Mouse (Mus musculus) hematopoietic stem cell, adult 5-6 weeks (primary cell): ENCODE measurements around the gene Eif4b. TPM values are rescaled to one million over a fixed set of nuclear protein-coding genes. Genes with fewer than 3 reads are reported as not detected.

Experiments
- ATAC-seq, 2 experiments: fragments of 125-278 bp in 1 of 2; replicated peaks in 1 of 2; 2 replicates each; pipeline ENCODE4 v1.8.0; 2016 to 2017; ENCODE audit warnings: inconsistent platforms in 2 of 2, mild to moderate bottlenecking in 2 of 2, moderate number of reproducible peaks in 2 of 2, low read depth in 1 of 2, moderate TSS enrichment in 1 of 2; ENCODE audit not compliant: low FRiP score in 2 of 2, poor library complexity in 2 of 2, severe bottlenecking in 2 of 2, insufficient read depth in 1 of 2, low TSS enrichment in 1 of 2
- total RNA-seq: library from RNA; stranded (forward); fragments of 172-1452, 232-1000 nt; gene quantifications from 2 replicates; pipeline ENCODE4 v1.2.3, GENCODE M21; 2017

Eif4b gene
- total RNA-seq, 1 experiment from 2014 or later, result 486 TPM

GRCm38 (mm10) chr15:102120530-102120929 is 47.0 kb downstream of the Eif4b start:
- no peak for ATAC-seq

- no peak for ATAC-seq
These were observed 52.7 kb downstream of the Eif4b start for GRCm38 (mm10) chr15:102126303-102126702.

- ATAC-seq, result no peak
These were observed 59.7 kb downstream of the Eif4b start for GRCm38 (mm10) chr15:102133314-102133713.

- no peak for ATAC-seq
These were observed 61.1 kb downstream of the Eif4b start for GRCm38 (mm10) chr15:102134709-102135108.

- 0 out of 4 replicates have a peak, but pooled peaks of 1 of the 2 experiments have one; percentile 2 for ATAC-seq
These were observed 62.1 kb downstream of the Eif4b start for GRCm38 (mm10) chr15:102135522-102136128.

GRCm38 (mm10) chr15:102136129-102136758 is 62.7 kb downstream of the Eif4b start, which contains the start of gene Spryd3:
Gene Spryd3, minus strand, starts transcription at chr15:102136234.
- ATAC-seq, result peak; percentile 100

- ATAC-seq, result no peak
These were observed 67.5 kb downstream of the Eif4b start for GRCm38 (mm10) chr15:102141120-102141519.

- ATAC-seq, result no peak
These were observed 69.6 kb downstream of the Eif4b start for GRCm38 (mm10) chr15:102142914-102143912.

- ATAC-seq, result no peak
These were observed 70.7 kb downstream of the Eif4b start, which contains the start of gene Igfbp6 for GRCm38 (mm10) chr15:102144274-102144711. Gene Igfbp6, plus strand, starts transcription at chr15:102144362.

- no peak for ATAC-seq
These were observed 71.2 kb downstream of the Eif4b start for GRCm38 (mm10) chr15:102144726-102145125.

- ATAC-seq, result no peak
These were observed 71.8 kb downstream of the Eif4b start for GRCm38 (mm10) chr15:102145330-102145729.

- no peak for ATAC-seq
These were observed 72.5 kb downstream of the Eif4b start for GRCm38 (mm10) chr15:102146089-102146488.

Other genes starting within 250 kb of the Eif4b start
- gene Krt1, start 223.0 kb upstream of the Eif4b start, total RNA-seq, result not detected in 2 replicates
- gene Krt77, start 204.1 kb upstream of the Eif4b start, total RNA-seq, result not detected in 2 replicates
- gene Krt76, start 180.9 kb upstream of the Eif4b start, total RNA-seq, result not detected in 2 replicates
- not detected in 2 replicates for gene Krt4, start 149.0 kb upstream of the Eif4b start, total RNA-seq
- not detected in 2 replicates for gene Krt79, start 133.4 kb upstream of the Eif4b start, total RNA-seq
- not detected in 2 replicates for gene Krt78, start 119.5 kb upstream of the Eif4b start, total RNA-seq
- gene Krt8, start 69.3 kb upstream of the Eif4b start, total RNA-seq, result 0.65 and 1.3 TPM in 2 replicates
- gene Krt18, start 45.6 kb upstream of the Eif4b start, total RNA-seq, result 58.8 and 66.5 TPM in 2 replicates
- 3.6 and 4.0 TPM in 2 replicates for gene Tns2, start 26.6 kb downstream of the Eif4b start, total RNA-seq
- gene Spryd3, start 62.5 kb downstream of the Eif4b start, total RNA-seq, result 12.6 and 15.8 TPM in 2 replicates
- 0.15 TPM in 1 of 2 replicates, not detected in the other for gene Igfbp6, start 70.6 kb downstream of the Eif4b start, total RNA-seq
- gene Soat2, start 76.8 kb downstream of the Eif4b start, total RNA-seq, result 1.3 and 2.4 TPM in 2 replicates
- 44.0 and 47.6 TPM in 2 replicates for gene Zfp740, start 129.5 kb downstream of the Eif4b start, total RNA-seq
- 37.4 and 76.7 TPM in 2 replicates for gene Csad, start 131.0 kb downstream of the Eif4b start, total RNA-seq
- gene Itgb7, start 158.2 kb downstream of the Eif4b start, total RNA-seq, result 83.0 and 92.1 TPM in 2 replicates
- gene Rarg, start 183.7 kb downstream of the Eif4b start, total RNA-seq, result 3.6 and 5.6 TPM in 2 replicates
- not detected in 2 replicates for gene Gm9918, start 196.8 kb downstream of the Eif4b start, total RNA-seq
- gene Mfsd5, start 205.7 kb downstream of the Eif4b start, total RNA-seq, result 11.5 and 19.4 TPM in 2 replicates
- gene Espl1, start 222.5 kb downstream of the Eif4b start, total RNA-seq, result 8.5 and 26.9 TPM in 2 replicates